ENCODE assay signal across 16 mouse cellular contexts in genomic region chr5:105390346-105390745, GRCm38 (mm10).
"Had no signal": no experiment of that assay in that cellular context is flagged by ENCODE, and none has a peak within 500 bp of the region (broad histone marks: within the 10 kb centered on the region; RNA-seq: fewer than 3 reads in every experiment).

No protein-coding gene starts in this region.

- H3K27ac ChIP-seq: neural tube, embryonic 13.5 days; neural tube, embryonic 15.5 days; stomach, embryonic 15.5 days; stomach, postnatal 0 days had no signal

- H3K36me3 ChIP-seq: neural tube, embryonic 13.5 days; neural tube, embryonic 15.5 days; stomach, embryonic 15.5 days had no signal

- H3K4me1 ChIP-seq: neural tube, embryonic 13.5 days; neural tube, embryonic 15.5 days; stomach, embryonic 15.5 days had no signal

- H3K27me3 ChIP-seq: neural tube, embryonic 13.5 days; neural tube, embryonic 15.5 days; stomach, embryonic 15.5 days had no signal

- H3K9ac ChIP-seq: neural tube, embryonic 13.5 days; neural tube, embryonic 15.5 days; stomach, embryonic 15.5 days had no signal

- DNase-seq: retina, postnatal 1 day; right cerebral cortex, adult 18-20 months; right cerebral cortex, postnatal 14 days; right cerebral cortex, postnatal 25 days; right cerebral cortex, postnatal 4 days; spleen, adult 18-20 months; thymus, adult 18-20 months; thymus, adult 2 months; thymus, postnatal 14 days; thymus, postnatal 25 days; thymus, postnatal 36 days; thymus, postnatal 4 days had no signal

- H3K4me3 ChIP-seq: neural tube, embryonic 13.5 days; neural tube, embryonic 15.5 days; stomach, embryonic 15.5 days had no signal
